Mouse (Mus musculus) left cerebral cortex, adult 8-10 months (tissue): ENCODE results near the gene Map4k2. TPM values are rescaled to one million over a fixed set of nuclear protein-coding genes. Genes with fewer than 3 reads are reported as not detected.

Experiments
- DNase-seq, 2 experiments: peaks; one replicate each; pipeline ENCODE4 v3.0.0; 2022; ENCODE audit warnings: low spot score in 2 of 2
- total RNA-seq, 4 experiments: library from RNA; stranded (reverse); gene quantifications; 2 replicates each; pipeline ENCODE4 v1.2.4; 2022

Map4k2 gene
- total RNA-seq, 4 experiments from 2014 or later, result 91.7 to 111 (median 101) TPM

- DNase-seq, result no peak
These were observed 25.4 kb upstream of the Map4k2 start for GRCm38 (mm10) chr19:6315573-6315972.

- no peak for DNase-seq
These were observed 22.8 kb upstream of the Map4k2 start for GRCm38 (mm10) chr19:6318145-6318544.

GRCm38 (mm10) chr19:6321358-6321757, 19.6 kb upstream of the Map4k2 start:
- DNase-seq, result no peak

- DNase-seq, result no peak
These were observed 18.9 kb upstream of the Map4k2 start for GRCm38 (mm10) chr19:6321786-6322621.

- DNase-seq, result no peak
These were observed 16.2 kb upstream of the Map4k2 start for GRCm38 (mm10) chr19:6324751-6325150.

GRCm38 (mm10) chr19:6331178-6331577, 9.8 kb upstream of the Map4k2 start:
- no peak for DNase-seq

- DNase-seq, result no peak
These were observed 9.0 kb upstream of the Map4k2 start for GRCm38 (mm10) chr19:6331719-6332516.

GRCm38 (mm10) chr19:6333761-6334595, 7.0 kb upstream of the Map4k2 start:
- no peak for DNase-seq

GRCm38 (mm10) chr19:6334673-6335457, 6.1 kb upstream of the Map4k2 start, which contains the start of gene Men1:
Gene Men1, plus strand, starts transcription at chr19:6334979.
- DNase-seq, result peak; percentile 89 to 97

- DNase-seq, result no peak
These were observed 5.5 kb upstream of the Map4k2 start for GRCm38 (mm10) chr19:6335458-6335827.

GRCm38 (mm10) chr19:6336920-6337319, 4.0 kb upstream of the Map4k2 start:
- no peak for DNase-seq

- no peak for DNase-seq
These were observed 2.8 kb upstream of the Map4k2 start for GRCm38 (mm10) chr19:6338171-6338570.

- DNase-seq, result no peak
These were observed 2.2 kb upstream of the Map4k2 start for GRCm38 (mm10) chr19:6338716-6339115.

GRCm38 (mm10) chr19:6339191-6339590, 1.7 kb upstream of the Map4k2 start:
- no peak for DNase-seq

GRCm38 (mm10) chr19:6339890-6340504, 938 bp upstream of the Map4k2 start:
- DNase-seq, result no peak

- DNase-seq, result no peak
These were observed 630 bp downstream of the Map4k2 start for GRCm38 (mm10) chr19:6341453-6342077.

- no peak for DNase-seq
These were observed 1.5 kb downstream of the Map4k2 start for GRCm38 (mm10) chr19:6342276-6342933.

GRCm38 (mm10) chr19:6343066-6343925, 2.4 kb downstream of the Map4k2 start:
- DNase-seq, result no peak
